Mouse (Mus musculus) lung, embryonic 14.5 days (tissue): ENCODE data around the gene Gm10181. TPM values are rescaled to one million over a fixed set of nuclear protein-coding genes. Genes with fewer than 3 reads are reported as not detected.

ENCODE experiments used
- ATAC-seq: fragments of 200-750 bp; cut with Nextera tagmentation; 2 replicates; pipeline ENCODE4 v1.8.0; 2017; ENCODE audit warnings: mild to moderate bottlenecking, moderate TSS enrichment, moderate library complexity; ENCODE audit not compliant: insufficient read depth
- DNase-seq: peaks from one replicate; pipeline ENCODE4 v3.0.0-alpha.2; 2015
- H3K27ac ChIP-seq: fragments of 300-500 bp; sonication (generic); 2 replicates; pipeline ENCODE4 v1.5.1; 2014; ENCODE audit warnings: low read depth, mild to moderate bottlenecking, moderate library complexity
- H3K27me3 ChIP-seq: fragments of 300-500 bp; sonication (generic); 2 replicates; pipeline ENCODE4 v1.6.1; 2014; ENCODE audit warnings: low read length, control low read depth; ENCODE audit not compliant: insufficient read depth
- H3K36me3 ChIP-seq: fragments of 300-500 bp; sonication (generic); 2 replicates; pipeline ENCODE4 v1.6.1; 2014; ENCODE audit warnings: control low read depth; ENCODE audit not compliant: insufficient read depth
- H3K4me1 ChIP-seq: fragments of 300-500 bp; sonication (generic); 2 replicates; pipeline ENCODE4 v1.6.1; 2014; ENCODE audit warnings: antibody characterized with exemption, control low read depth; ENCODE audit not compliant: insufficient read depth
- H3K4me2 ChIP-seq: fragments of 300-500 bp; sonication (generic); 2 replicates; pipeline ENCODE4 v1.6.1; 2014; ENCODE audit warnings: mild to moderate bottlenecking
- H3K4me3 ChIP-seq: fragments of 300-500 bp; sonication (generic); 2 replicates; pipeline ENCODE4 v1.5.1; 2014; ENCODE audit warnings: low read depth, low read length
- H3K9ac ChIP-seq: fragments of 300-500 bp; sonication (generic); 2 replicates; pipeline ENCODE4 v1.6.1; 2014
- H3K9me3 ChIP-seq: fragments of 300-500 bp; sonication (generic); 2 replicates; pipeline ENCODE4 v1.6.1; 2016; ENCODE audit warnings: low read depth, low read length, control low read depth
- CTCF ChIP-seq: IDR thresholded peaks from 2 replicates; pipeline ENCODE4 v1.5.1; 2016; ENCODE audit warnings: antibody characterized with exemption, low read depth
- WGBS: fragments of 180-500 bp; shearing (Covaris S2); extraction: QIAGEN DNeasy Blood & Tissue Kit; methylation state at CpG from one replicate; pipeline ENCODE4 v1.1.7; 2014; 5-methylcytosine and 5-hydroxymethylcytosine counted together
- polyA plus RNA-seq: library from polyadenylated mRNA; unstranded; fragments of >200 nt; fragmentation: Nextera tagmentation; extraction: Ambion mirVana; gene quantifications from 2 replicates; pipeline ENCODE4 v1.2.1, GENCODE M21; 2014

The Gm10181 gene
- not detected in 2 replicates for polyA plus RNA-seq

DNA sequence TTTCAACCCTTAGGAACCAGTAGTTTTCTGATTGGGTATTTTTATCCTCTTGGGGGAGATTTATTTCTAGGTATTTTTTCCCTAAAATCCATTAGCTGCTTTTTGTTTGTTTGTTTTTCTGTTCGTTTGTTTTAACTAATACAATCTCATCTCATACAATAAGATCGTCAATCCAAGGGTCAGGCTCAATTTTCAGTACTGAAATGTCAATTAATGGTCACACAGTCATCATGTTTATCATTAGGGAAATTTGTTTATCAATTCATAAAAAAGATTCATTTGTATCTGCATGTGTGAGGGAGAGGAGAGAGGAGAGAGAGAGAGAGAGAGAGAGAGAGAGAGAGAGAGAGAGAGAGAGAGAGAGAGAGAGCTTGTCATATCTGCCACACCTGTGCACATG, at the start of gene Gm10181:
Gm10181 (plus strand) TSS at position 301 of the 400 bp plus-strand sequence.
- Histone ChIP-seq H3K27me3 (no peaks in the 10 kb centered on the region), H3K9ac (no peak within 1 kb of the TSS), H3K9me3 (no peaks in the 10 kb centered on the region), H3K4me3 (no peak within 1 kb of the TSS), H3K27ac (no peak within 1 kb of the TSS), H3K4me2 (no peak within 1 kb of the TSS), H3K36me3 (no peaks in the 10 kb centered on the region), H3K4me1 (no peaks in the 10 kb centered on the region)
- ATAC-seq, result no peak
- no peak for TF ChIP-seq CTCF
- no peak for DNase-seq
- WGBS, result 52% methylated on average over 2 of the region's 2 CpGs

DNA sequence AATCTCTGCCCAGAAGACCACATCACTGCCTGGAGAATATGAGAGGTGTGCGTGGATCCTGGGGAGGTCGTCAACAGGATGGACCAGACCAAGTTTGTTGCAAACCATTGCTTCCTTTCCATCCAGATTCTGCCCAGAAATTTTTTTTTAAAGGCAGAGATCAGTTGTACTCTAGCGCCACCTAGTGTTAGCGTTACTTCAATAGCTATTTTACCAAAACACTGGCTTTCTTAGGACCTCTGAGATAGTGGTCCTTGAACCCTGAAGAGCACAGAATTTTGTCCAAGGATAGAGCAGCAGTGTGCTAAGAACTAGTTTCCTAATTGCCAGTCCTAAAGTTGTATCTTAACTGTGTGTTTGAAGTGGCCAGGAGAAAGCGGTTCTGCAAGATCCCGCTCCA, 47.6 kb upstream of the Gm10181 start:
- Histone ChIP-seq H3K4me1 (no peaks in the 10 kb centered on the region), H3K27ac (no peak overlapping the region), H3K4me2 (no peak overlapping the region), H3K36me3 (no peaks in the 10 kb centered on the region), H3K4me3 (no peak overlapping the region), H3K9ac (no peak overlapping the region), H3K9me3 (no peaks in the 10 kb centered on the region), H3K27me3 (no peaks in the 10 kb centered on the region)
- ATAC-seq (no peak), DNase-seq (peak; percentile 96)
- TF ChIP-seq CTCF, result peak; percentile 82
- WGBS, result 22% methylated on average over 6 of the region's 6 CpGs

DNA sequence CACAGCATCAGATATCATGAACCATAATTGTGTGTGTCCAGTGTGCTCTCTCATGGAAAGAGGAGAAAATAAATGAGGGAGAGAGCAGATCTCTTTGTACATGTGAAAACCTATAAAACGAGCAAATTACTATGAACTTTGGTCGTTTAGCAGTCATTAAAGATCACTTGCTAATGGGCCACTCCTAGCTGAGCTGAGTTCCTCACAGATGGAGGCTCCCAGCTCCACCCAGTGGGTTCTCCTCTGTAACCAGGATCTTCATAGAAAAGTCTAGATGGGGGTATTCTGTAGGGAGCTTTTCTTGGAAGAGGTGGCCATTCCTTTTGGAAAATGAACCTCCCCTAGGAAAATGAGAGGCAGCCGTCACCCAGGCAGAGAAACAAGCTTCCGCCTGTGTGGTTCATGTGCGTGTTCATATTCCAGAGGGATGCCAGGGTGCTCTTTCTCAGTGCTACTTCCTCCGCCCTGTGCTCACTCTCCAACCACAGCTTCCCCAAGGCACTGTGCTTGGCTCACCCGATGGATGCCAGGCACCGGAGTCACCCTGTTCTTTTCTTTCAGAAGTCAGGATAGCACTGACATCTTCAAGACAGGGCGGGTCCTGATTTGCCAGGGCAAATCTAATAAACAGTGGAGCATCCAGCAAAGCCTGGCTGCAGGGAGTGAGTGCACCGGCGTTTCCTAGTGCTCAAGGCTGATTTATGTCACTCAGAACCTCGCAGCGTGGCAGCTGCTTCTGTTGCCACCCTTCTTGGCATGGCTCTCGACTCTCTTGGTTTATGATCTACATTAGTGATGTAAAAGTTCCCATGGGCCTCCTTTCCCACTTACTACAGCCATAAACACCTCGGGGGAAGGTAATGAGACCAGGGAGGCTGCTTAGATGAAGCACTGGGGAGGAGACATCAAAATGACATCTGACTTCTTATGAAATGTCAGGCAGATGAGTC, 46.8 kb upstream of the Gm10181 start:
- Histone ChIP-seq H3K9ac (no peak overlapping the region), H3K4me3 (no peak overlapping the region), H3K27ac (no peak overlapping the region), H3K4me2 (no peak overlapping the region), H3K36me3 (no peaks in the 10 kb centered on the region), H3K27me3 (no peaks in the 10 kb centered on the region), H3K9me3 (no peaks in the 10 kb centered on the region), H3K4me1 (no peaks in the 10 kb centered on the region)
- WGBS, result 66% methylated on average over 15 of the region's 15 CpGs
- ATAC-seq (no peak), DNase-seq (no peak)
- no peak for TF ChIP-seq CTCF

DNA sequence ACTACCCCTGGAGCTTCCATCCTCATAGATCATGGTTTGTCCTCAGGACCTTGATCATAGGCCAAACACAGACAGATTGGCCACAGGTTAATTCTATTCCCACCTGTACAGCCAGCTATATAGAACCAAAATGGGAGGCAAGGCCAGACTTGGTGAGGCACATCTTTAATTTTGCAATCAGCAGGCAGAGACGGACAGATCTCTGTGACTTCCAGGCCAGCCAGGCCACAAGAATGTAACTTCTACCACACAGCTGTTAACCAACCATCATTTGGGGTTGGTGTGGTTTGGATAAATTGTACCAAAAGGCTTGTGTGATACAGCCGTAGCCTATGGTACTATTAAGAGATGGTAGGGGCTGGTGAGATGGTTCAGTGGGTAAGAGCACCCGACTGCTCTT, 44.9 kb upstream of the Gm10181 start:
- Histone ChIP-seq H3K9me3 (no peaks in the 10 kb centered on the region), H3K27ac (no peak overlapping the region), H3K27me3 (no peaks in the 10 kb centered on the region), H3K9ac (no peak overlapping the region), H3K4me3 (no peak overlapping the region), H3K4me2 (no peak overlapping the region), H3K36me3 (no peaks in the 10 kb centered on the region), H3K4me1 (no peaks in the 10 kb centered on the region)
- ATAC-seq (no peak), DNase-seq (no peak)
- TF ChIP-seq CTCF, result no peak
- WGBS, result 82% methylated on average over 3 of the region's 3 CpGs

DNA sequence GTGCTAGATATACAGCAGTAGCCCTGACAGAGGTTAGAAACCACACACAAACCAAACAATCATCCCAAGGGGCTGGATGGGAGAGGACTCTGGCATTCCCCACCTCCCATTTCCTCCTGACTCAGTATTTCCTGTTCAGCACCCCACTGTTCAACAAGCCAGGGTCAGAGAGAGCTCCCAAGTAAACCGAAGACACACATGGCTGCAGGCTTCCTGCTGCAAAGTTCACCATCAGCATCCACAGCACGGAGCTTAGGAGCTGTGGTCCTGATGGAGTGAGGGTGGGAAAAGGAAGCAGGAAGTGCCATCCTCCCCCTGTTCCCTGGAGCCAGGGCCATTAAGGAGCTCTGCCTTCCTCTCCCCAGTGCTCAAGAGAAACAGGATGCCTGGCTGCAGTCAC, 40.9 kb upstream of the Gm10181 start:
- no peak for TF ChIP-seq CTCF
- Histone ChIP-seq H3K9me3 (no peaks in the 10 kb centered on the region), H3K27me3 (no peaks in the 10 kb centered on the region), H3K36me3 (no peaks in the 10 kb centered on the region), H3K4me2 (peak overlapping the region; percentile 2; the same call in 1 of the 2 replicates), H3K4me3 (no peak overlapping the region), H3K27ac (no peak overlapping the region), H3K4me1 (no peaks in the 10 kb centered on the region), H3K9ac (no peak overlapping the region)
- DNase-seq (peak; percentile 34), ATAC-seq (peak; percentile 52; the same call in 1 of the 2 replicates)
- 22% methylated on average over 2 of the region's 2 CpGs for WGBS

DNA sequence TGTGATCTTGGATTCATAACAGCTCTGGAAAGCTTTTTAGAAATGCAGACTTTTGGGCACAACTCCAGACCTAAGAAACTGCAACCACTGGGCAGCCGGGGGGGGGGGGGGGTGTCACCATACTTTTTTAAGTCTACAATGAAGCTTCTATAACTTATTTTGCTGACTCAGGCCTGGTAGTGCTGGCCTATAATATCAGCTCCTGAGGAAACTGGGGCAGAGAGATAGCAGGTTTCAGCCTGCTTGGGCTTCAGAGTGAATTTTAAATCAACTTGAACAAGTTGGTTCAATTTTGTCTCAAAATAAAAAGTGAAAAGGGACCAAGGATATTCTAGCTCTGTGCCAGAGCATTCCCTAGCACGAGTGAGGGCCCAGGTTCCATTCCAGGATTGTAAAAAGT, 40.3 kb upstream of the Gm10181 start:
- no peak for DNase-seq
- no peak for ATAC-seq
- no peak for TF ChIP-seq CTCF
- 65% methylated on average over 2 of the region's 2 CpGs for WGBS
- H3K9me3 ChIP-seq, result no peaks in the 10 kb centered on the region
- H3K4me1 ChIP-seq, result no peaks in the 10 kb centered on the region
- no peak overlapping the region for H3K4me3 ChIP-seq
- H3K9ac ChIP-seq, result no peak overlapping the region
- H3K27me3 ChIP-seq, result no peaks in the 10 kb centered on the region
- H3K4me2 ChIP-seq, result 0 out of 2 replicates have a peak overlapping the region, but pooled peaks have one; percentile 2
- H3K27ac ChIP-seq, result no peak overlapping the region
- H3K36me3 ChIP-seq, result no peaks in the 10 kb centered on the region

DNA sequence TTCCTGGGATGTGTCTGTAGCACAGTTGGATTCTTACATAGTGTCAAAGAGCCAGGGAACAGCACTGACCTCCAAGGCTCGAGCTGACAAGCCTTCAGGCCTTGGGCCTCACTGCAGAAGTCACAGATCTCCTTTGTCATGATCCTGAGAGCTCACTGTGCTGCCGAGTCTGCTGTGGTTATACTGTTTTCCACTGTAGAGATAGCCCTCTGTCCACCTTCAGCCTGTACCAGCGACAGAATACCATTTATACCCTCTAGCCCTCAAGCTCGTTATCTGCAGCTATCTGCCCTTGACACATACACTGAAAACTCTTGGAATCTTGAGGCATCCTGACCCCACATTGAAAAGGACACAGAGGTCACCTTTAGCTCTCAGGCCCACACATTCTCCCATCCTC, 37.3 kb upstream of the Gm10181 start:
- Histone ChIP-seq H3K9ac (no peak overlapping the region), H3K4me1 (no peaks in the 10 kb centered on the region), H3K9me3 (no peaks in the 10 kb centered on the region), H3K4me3 (no peak overlapping the region), H3K36me3 (no peaks in the 10 kb centered on the region), H3K27me3 (no peaks in the 10 kb centered on the region), H3K4me2 (no peak overlapping the region), H3K27ac (no peak overlapping the region)
- 48% methylated on average over 4 of the region's 4 CpGs for WGBS
- TF ChIP-seq CTCF, result no peak
- DNase-seq, result no peak
- no peak for ATAC-seq
